Mouse (Mus musculus) heart, embryonic 12.5 days (tissue): ENCODE results near the gene Rnf144a. TPM values are rescaled to one million over a fixed set of nuclear protein-coding genes. Genes with fewer than 3 reads are reported as not detected.
"Not testable (repeated sequence)": the region's sequence is repeated elsewhere in the genome, so short reads cannot be mapped to it uniquely, and the experiment has no call there.

Experiments
- ATAC-seq: fragments of 200-750 bp; cut with Nextera tagmentation; 2 replicates; pipeline ENCODE4 v1.8.0; 2017; ENCODE audit warnings: moderate TSS enrichment, moderate library complexity; ENCODE audit not compliant: insufficient number of reproducible peaks, low FRiP score
- H3K27ac ChIP-seq: fragments of 300-500 bp; sonication (generic); 2 replicates; pipeline ENCODE4 v1.5.1; 2016; ENCODE audit warnings: mild to moderate bottlenecking, moderate library complexity; ENCODE audit not compliant: poor library complexity, severe bottlenecking
- H3K27me3 ChIP-seq: fragments of 300-500 bp; sonication (generic); replicated peaks from 2 replicates; pipeline ENCODE4 v1.6.1; 2016; ENCODE audit warnings: mild to moderate bottlenecking, moderate library complexity
- H3K36me3 ChIP-seq: fragments of 300-500 bp; sonication (generic); 2 replicates; pipeline ENCODE4 v1.6.1; 2016; ENCODE audit warnings: mild to moderate bottlenecking, moderate library complexity
- H3K4me1 ChIP-seq: fragments of 300-500 bp; sonication (generic); replicated peaks from 2 replicates; pipeline ENCODE4 v1.6.1; 2016; ENCODE audit warnings: mild to moderate bottlenecking
- H3K4me2 ChIP-seq: fragments of 300-500 bp; sonication (generic); 2 replicates; pipeline ENCODE4 v1.6.1; 2016; ENCODE audit warnings: mild to moderate bottlenecking, moderate library complexity
- H3K4me3 ChIP-seq: fragments of 300-500 bp; sonication (generic); 2 replicates; pipeline ENCODE4 v1.5.1; 2016; ENCODE audit warnings: mild to moderate bottlenecking
- H3K9ac ChIP-seq: fragments of 300-500 bp; sonication (generic); 2 replicates; pipeline ENCODE4 v1.6.1; 2016; ENCODE audit warnings: mild to moderate bottlenecking, moderate library complexity
- H3K9me3 ChIP-seq: fragments of 300-500 bp; sonication (generic); replicated peaks from 2 replicates; pipeline ENCODE4 v1.6.1; 2016; ENCODE audit warnings: mild to moderate bottlenecking, moderate library complexity
- WGBS: fragments of 180-500 bp; shearing (Covaris S2); methylation state at CpG from one replicate; pipeline ENCODE4 v1.1.7; 2016; 5-methylcytosine and 5-hydroxymethylcytosine counted together
- polyA plus RNA-seq: library from polyadenylated mRNA; unstranded; fragments of >200 nt; fragmentation: Nextera tagmentation; extraction: Ambion mirVana; gene quantifications from 2 replicates; pipeline ENCODE4 v1.2.1, GENCODE M21; 2016

Rnf144a gene
- polyA plus RNA-seq, 1 experiment from 2014 or later, result 10.0 TPM

DNA sequence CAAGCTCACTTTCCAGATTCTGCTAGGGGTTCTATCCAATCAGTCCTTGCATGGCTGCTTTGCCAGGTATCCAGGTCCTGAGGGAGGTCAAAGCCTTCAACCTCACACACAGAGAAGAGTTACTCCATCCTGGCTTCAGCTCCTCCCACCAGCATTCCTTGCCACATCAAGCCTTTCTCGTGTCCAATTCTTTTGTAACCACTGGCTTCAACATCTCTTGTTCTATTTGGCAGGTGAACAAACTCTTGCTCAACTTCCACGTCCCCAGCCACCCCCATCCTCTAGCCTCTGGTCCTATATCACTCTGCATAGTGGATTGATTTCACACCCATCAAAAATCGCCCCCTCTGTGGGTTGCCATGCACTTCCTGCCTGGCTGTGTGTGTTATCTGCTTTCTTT is 98.8 kb downstream of the Rnf144a start:
- H3K4me3 ChIP-seq, result no peak overlapping the region
- H3K27ac ChIP-seq, result no peak overlapping the region
- peaks cover 8% of the 10 kb centered on the region; the same call in 1 of the 2 replicates for H3K36me3 ChIP-seq
- no peak for ATAC-seq
- no peaks in the 10 kb centered on the region for H3K4me1 ChIP-seq
- no peaks in the 10 kb centered on the region for H3K9me3 ChIP-seq
- no peak overlapping the region for H3K9ac ChIP-seq
- 67% methylated on average over 3 of the region's 3 CpGs for WGBS
- H3K27me3 ChIP-seq, result no peaks in the 10 kb centered on the region
- H3K4me2 ChIP-seq, result no peak overlapping the region

DNA sequence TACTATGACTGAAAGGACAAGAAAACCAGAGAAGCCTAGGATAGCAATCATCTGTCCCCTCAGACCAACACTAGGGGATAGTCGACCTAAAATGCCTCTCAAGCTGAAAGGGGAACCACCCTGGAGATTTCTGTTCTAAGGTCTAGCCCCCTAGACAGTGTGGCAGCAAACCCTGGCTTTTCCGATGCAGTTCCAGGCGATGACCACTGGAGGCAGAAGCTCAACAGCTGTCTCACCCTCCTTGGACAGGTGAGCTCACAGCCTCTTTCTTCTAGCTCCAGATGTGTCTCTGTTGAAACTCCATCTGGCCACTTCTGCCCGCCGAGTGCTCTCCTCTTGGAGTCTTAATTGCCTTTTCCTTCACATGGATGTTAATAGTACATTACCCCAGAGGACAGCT is 100.1 kb downstream of the Rnf144a start:
- peaks cover 7% of the 10 kb centered on the region; the same call in 1 of the 2 replicates for H3K36me3 ChIP-seq

DNA sequence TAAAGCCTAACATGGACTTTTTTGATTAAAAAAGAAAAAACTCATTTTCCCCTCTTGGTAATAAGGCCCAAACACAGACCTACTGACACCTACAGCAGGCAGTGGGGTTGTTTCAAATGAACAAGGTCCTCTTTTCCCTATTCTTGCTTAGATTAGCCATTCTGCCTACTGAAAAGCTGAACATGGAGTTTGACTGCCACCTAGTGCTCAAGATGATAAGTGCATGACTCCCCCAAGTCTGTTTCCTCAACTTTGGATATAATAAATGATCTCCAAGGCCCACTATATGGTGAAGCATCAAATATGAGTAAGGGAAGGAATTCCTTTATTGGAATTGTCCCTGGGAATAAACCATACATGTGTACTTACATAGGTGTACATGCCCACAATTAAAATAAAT is 103.5 kb downstream of the Rnf144a start:
- Histone ChIP-seq H3K4me3 (no peak overlapping the region), H3K27ac (no peak overlapping the region), H3K36me3 (0 out of 2 replicates have a peak, but pooled peaks cover 3% of the 10 kb centered on the region), H3K4me1 (0 out of 2 replicates have a peak, but pooled peaks cover 2% of the 10 kb centered on the region), H3K27me3 (no peaks in the 10 kb centered on the region), H3K9ac (no peak overlapping the region), H3K4me2 (no peak overlapping the region), H3K9me3 (no peaks in the 10 kb centered on the region)
- ATAC-seq, result no peak

More for the DNA sequence above, 100.1 kb downstream of the Rnf144a start:
- H3K27ac ChIP-seq, result no peak overlapping the region
- ATAC-seq, result no peak
- 34% methylated on average over 5 of the region's 5 CpGs for WGBS
- no peaks in the 10 kb centered on the region for H3K27me3 ChIP-seq
- no peak overlapping the region for H3K9ac ChIP-seq
- no peak overlapping the region for H3K4me3 ChIP-seq
- H3K9me3 ChIP-seq, result no peaks in the 10 kb centered on the region
- no peak overlapping the region for H3K4me2 ChIP-seq
- no peaks in the 10 kb centered on the region for H3K4me1 ChIP-seq

- no peak; the same call in 1 of the 2 replicates for ATAC-seq
- no peak overlapping the region for H3K4me2 ChIP-seq
- H3K4me3 ChIP-seq, result no peak overlapping the region
- H3K27me3 ChIP-seq, result no peaks in the 10 kb centered on the region
- H3K27ac ChIP-seq, result no peak overlapping the region
- 0 out of 2 replicates have a peak, but pooled peaks cover 3% of the 10 kb centered on the region for H3K36me3 ChIP-seq
- 0 out of 2 replicates have a peak, but pooled peaks cover 2% of the 10 kb centered on the region for H3K4me1 ChIP-seq
- no peaks in the 10 kb centered on the region for H3K9me3 ChIP-seq
- no peak overlapping the region for H3K9ac ChIP-seq
- WGBS, result 78% methylated on average over 11 of the region's 11 CpGs
Observed at GRCm38 (mm10) chr12:26310247-26310646, 104.8 kb downstream of the Rnf144a start.

DNA sequence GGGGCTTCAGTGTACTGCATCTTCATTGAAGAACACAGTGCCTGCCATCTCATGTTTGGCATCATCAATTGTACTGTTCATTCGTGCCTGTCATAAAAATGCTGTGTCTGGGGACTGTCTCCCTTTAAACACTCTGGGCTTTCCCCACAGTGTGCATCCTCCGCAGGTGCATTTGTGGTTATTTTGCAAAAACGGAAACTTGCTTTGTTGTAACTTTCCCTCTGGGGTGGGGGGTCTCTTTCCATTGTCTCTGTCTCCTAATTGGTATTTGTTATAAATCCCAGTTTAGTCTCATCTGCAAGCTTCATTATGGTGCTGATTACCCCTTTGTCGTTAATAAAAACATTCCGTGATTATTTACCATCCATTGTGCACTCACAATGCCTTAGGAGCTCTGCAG is 112.2 kb downstream of the Rnf144a start:
- Histone ChIP-seq H3K9me3 (peaks cover 4% of the 10 kb centered on the region; the same call in 1 of the 2 replicates), H3K27me3 (no peaks in the 10 kb centered on the region), H3K27ac (no peak overlapping the region), H3K4me3 (no peak overlapping the region), H3K4me2 (no peak overlapping the region), H3K4me1 (0 out of 2 replicates have a peak, but pooled peaks cover 7% of the 10 kb centered on the region), H3K36me3 (no peaks in the 10 kb centered on the region), H3K9ac (no peak overlapping the region)
- ATAC-seq, result no peak
- WGBS, result 82% methylated on average over 5 of the region's 5 CpGs

GRCm38 (mm10) chr12:26299515-26300090 is 115.5 kb downstream of the Rnf144a start:
- no peak overlapping the region for H3K4me3 ChIP-seq
- no peaks in the 10 kb centered on the region for H3K36me3 ChIP-seq
- H3K4me2 ChIP-seq, result no peak overlapping the region
- WGBS, result 72% methylated on average over 7 of the region's 7 CpGs
- no peak for ATAC-seq
- H3K27me3 ChIP-seq, result peaks cover 4% of the 10 kb centered on the region; the same call in 1 of the 2 replicates
- H3K9ac ChIP-seq, result no peak overlapping the region
- peaks cover 5% of the 10 kb centered on the region; the same call in 1 of the 2 replicates for H3K9me3 ChIP-seq
- 0 out of 2 replicates have a peak, but pooled peaks cover 5% of the 10 kb centered on the region for H3K4me1 ChIP-seq
- no peak overlapping the region for H3K27ac ChIP-seq

DNA sequence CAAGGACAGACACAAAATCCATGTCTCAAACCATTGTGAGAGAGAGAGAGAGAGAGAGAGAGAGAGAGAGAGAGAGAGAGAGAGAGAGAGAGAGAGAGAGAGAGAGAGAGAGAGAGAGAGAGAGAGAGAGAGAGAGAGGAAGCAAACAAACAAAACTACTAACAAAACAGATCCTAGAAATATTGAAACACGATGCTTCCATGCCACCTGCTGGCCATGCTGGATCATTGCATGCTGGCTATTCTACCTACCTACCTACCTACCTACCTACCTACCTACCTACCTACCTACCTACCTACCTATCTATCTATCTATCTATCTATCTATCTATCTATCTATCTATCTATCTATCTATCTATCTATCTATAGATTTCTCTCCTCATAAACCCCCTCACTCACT is 119.1 kb downstream of the Rnf144a start:
- H3K27me3 ChIP-seq, H3K36me3 ChIP-seq, H3K27ac ChIP-seq, H3K4me1 ChIP-seq, H3K4me3 ChIP-seq, H3K4me2 ChIP-seq, ATAC-seq, H3K9ac ChIP-seq, H3K9me3 ChIP-seq: not testable (repeated sequence)
- WGBS, result 13% methylated on average over 1 of the region's 1 CpGs

- no peaks in the 10 kb centered on the region; the same call in 1 of the 2 replicates for H3K4me1 ChIP-seq
- no peaks in the 10 kb centered on the region for H3K36me3 ChIP-seq
- no peak overlapping the region for H3K4me3 ChIP-seq
- no peak overlapping the region for H3K4me2 ChIP-seq
- WGBS, result 79% methylated on average over 2 of the region's 2 CpGs
- H3K27ac ChIP-seq, result no peak overlapping the region
- no peak for ATAC-seq
- H3K27me3 ChIP-seq, result no peaks in the 10 kb centered on the region
- H3K9ac ChIP-seq, result no peak overlapping the region
- no peaks in the 10 kb centered on the region for H3K9me3 ChIP-seq
Observed at GRCm38 (mm10) chr12:26289200-26289599, 125.9 kb downstream of the Rnf144a start.

- Histone ChIP-seq H3K27me3 (no peaks in the 10 kb centered on the region), H3K4me1 (no peaks in the 10 kb centered on the region; the same call in 1 of the 2 replicates), H3K4me3 (no peak overlapping the region), H3K4me2 (no peak overlapping the region), H3K27ac (no peak overlapping the region), H3K9me3 (no peaks in the 10 kb centered on the region), H3K36me3 (no peaks in the 10 kb centered on the region), H3K9ac (no peak overlapping the region)
- 63% methylated on average over 1 of the region's 1 CpGs for WGBS
- no peak for ATAC-seq
Observed at GRCm38 (mm10) chr12:26288347-26288746, 126.7 kb downstream of the Rnf144a start.

DNA sequence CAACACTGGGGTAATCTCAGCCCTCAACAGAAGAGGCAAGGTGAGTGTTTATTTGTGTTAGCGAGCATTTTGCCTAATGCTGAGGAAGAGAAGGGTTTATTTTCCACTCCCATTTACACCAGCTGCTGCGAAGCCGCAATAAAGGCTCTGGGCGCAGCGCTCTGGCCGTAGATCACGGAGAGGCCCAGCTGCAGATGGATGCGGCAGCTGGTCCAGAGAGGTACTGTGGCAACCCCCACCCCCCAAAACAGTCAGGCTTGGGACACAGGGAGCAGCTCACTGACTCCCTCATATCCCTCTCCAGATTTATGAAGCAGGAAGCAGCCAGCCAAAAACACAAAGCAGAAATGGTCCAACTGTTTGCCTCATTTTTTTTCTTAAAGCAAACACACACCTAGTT is 129.1 kb downstream of the Rnf144a start:
- H3K4me2 ChIP-seq, result no peak overlapping the region
- no peak overlapping the region for H3K9ac ChIP-seq
- no peaks in the 10 kb centered on the region for H3K36me3 ChIP-seq
- no peaks in the 10 kb centered on the region for H3K4me1 ChIP-seq
- no peaks in the 10 kb centered on the region for H3K27me3 ChIP-seq
- H3K9me3 ChIP-seq, result no peaks in the 10 kb centered on the region
- H3K4me3 ChIP-seq, result no peak overlapping the region
- no peak for ATAC-seq
- H3K27ac ChIP-seq, result no peak overlapping the region
- WGBS, result 85% methylated on average over 8 of the region's 8 CpGs

DNA sequence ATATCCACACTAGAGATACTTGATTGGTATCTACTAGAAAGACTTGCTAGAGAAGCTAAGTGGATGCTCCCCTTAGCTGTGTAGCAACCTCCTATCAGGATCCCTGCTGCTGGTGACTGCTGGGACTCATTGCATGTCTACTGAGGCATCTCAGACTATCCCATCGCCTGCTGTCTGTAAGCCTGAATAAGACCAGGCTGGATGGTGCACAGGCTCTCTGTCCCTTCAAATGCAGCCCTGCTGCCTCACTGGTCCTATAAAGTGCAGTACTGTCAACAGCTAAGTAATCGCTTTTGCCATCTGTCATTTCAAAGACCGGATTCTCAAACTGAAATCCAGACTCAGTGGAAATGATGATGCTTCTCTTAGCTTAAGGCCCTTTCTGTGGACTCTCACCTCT is 129.6 kb downstream of the Rnf144a start:
- no peaks in the 10 kb centered on the region for H3K27me3 ChIP-seq
- no peak overlapping the region for H3K27ac ChIP-seq
- 73% methylated on average over 3 of the region's 3 CpGs for WGBS
- H3K4me3 ChIP-seq, result no peak overlapping the region
- H3K4me2 ChIP-seq, result no peak overlapping the region
- ATAC-seq, result no peak
- H3K9ac ChIP-seq, result no peak overlapping the region
- no peaks in the 10 kb centered on the region for H3K36me3 ChIP-seq
- no peaks in the 10 kb centered on the region for H3K9me3 ChIP-seq
- H3K4me1 ChIP-seq, result no peaks in the 10 kb centered on the region
